Mouse (Mus musculus): ENCODE measurements around the gene Mapk12. TPM values are rescaled to one million over a fixed set of nuclear protein-coding genes. Genes with fewer than 3 reads are reported as not detected.

Mapk12 gene
- total RNA-seq, 1 experiment = 8.1 TPM

DNA sequence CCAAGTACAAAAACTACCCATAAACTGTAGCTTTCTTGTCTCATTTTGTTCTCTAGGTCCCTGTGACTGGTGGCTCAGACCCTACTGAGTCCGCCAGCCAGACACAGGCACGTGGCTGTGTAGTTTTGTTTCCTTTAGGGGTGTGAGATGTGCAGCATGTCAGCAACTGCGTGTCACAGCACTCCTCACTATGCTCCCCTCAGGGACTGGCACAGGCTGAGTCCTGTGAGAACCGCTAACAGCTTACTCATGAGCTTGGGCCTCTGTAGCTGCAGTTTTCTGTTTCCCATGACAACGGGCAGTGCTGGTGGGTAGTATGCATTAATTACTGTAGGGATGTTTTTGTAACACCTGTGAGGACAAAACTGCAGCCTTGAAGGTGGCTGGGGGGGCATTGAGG lies 48.3 kb downstream of the Mapk12 start:
- in situ Hi-C loops (cut with MboI; ENCODE audit: low sequenced_read_pairs in 2 of 2, unreplicated experiment in 2 of 2) = no loop called here
- Histone ChIP-seq H3K27ac (ENCODE audit: insufficient read depth, low read depth, low read length, poor library complexity, severe bottlenecking) (no peak overlapping the region), H3K9me3 (ENCODE audit: control insufficient read depth, insufficient read depth, low read depth, low read length) (no peaks in the 10 kb centered on the region), H3K4me1 (ENCODE audit: control insufficient read depth in 2 of 2, insufficient read depth in 2 of 2, low read length in 2 of 2, poor library complexity in 1 of 2) (peaks cover 2 to 3% of the 10 kb centered on the region in 2 experiments; a peak in 1 of 4 replicates), H3K9ac (ENCODE audit: insufficient read depth, low read depth, low read length, poor library complexity, severe bottlenecking) (no peak overlapping the region), H3K4me3 (ENCODE audit: insufficient read depth in 1 of 2, low read depth in 1 of 2, low read length in 2 of 2, poor library complexity in 1 of 2, severe bottlenecking in 1 of 2) (no peak overlapping the region), H3K36me3 (ENCODE audit: control insufficient read depth, insufficient read depth, low read length, poor library complexity, severe bottlenecking) (peaks cover 5% of the 10 kb centered on the region; the same call in 1 of the 2 replicates)
- TF ChIP-seq HCFC1 (IDR thresholded peaks at IDR 0.05; ENCODE audit: borderline replicate concordance, insufficient read depth, low read length) = no peak
- DNase-seq (ENCODE audit: low read depth, low spot score) = no peak

DNA sequence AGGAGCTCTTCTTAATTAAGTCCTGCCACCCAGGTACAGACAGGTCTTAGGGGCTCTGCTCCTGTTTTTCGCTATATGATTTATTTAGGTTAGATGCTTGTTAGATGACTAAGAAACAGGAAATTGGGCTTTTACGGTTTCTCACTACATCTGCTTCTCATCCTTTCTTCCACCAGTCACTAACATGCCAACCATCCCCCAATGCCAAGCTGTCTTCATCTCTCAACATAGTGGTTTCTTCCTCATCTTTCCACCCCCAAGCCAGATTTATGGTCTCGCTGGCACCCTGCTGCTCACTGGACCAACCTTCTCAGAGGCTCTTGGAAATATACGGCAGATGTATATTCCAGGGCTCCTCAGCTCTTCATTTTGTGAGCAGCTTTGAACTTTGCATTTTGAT lies 49.8 kb downstream of the Mapk12 start:
- DNase-seq (ENCODE audit: low read depth, low spot score) = no peak
- Histone ChIP-seq H3K36me3 (ENCODE audit: control insufficient read depth, insufficient read depth, low read length, poor library complexity, severe bottlenecking) (peaks cover 6% of the 10 kb centered on the region; the same call in 1 of the 2 replicates), H3K27ac (ENCODE audit: insufficient read depth, low read depth, low read length, poor library complexity, severe bottlenecking) (no peak overlapping the region), H3K9me3 (ENCODE audit: control insufficient read depth, insufficient read depth, low read depth, low read length) (no peaks in the 10 kb centered on the region), H3K9ac (ENCODE audit: insufficient read depth, low read depth, low read length, poor library complexity, severe bottlenecking) (no peak overlapping the region), H3K4me3 (ENCODE audit: insufficient read depth in 1 of 2, low read depth in 1 of 2, low read length in 2 of 2, poor library complexity in 1 of 2, severe bottlenecking in 1 of 2) (no peak overlapping the region), H3K4me1 (ENCODE audit: control insufficient read depth in 2 of 2, insufficient read depth in 2 of 2, low read length in 2 of 2, poor library complexity in 1 of 2) (peaks cover 2 to 3% of the 10 kb centered on the region in 2 experiments; a peak in 1 of 4 replicates)
- no peak for TF ChIP-seq CHD2 (IDR thresholded peaks at IDR 0.05; ENCODE audit: low read depth, low read length)
- TF ChIP-seq ZNF384 (IDR thresholded peaks at IDR 0.05; ENCODE audit: low read depth, low read length) = no peak
- no peak for TF ChIP-seq HCFC1 (IDR thresholded peaks at IDR 0.05; ENCODE audit: borderline replicate concordance, insufficient read depth, low read length)
- TF ChIP-seq MAFK (IDR thresholded peaks at IDR 0.05; ENCODE audit: insufficient read depth, low read depth, low read length) = no peak
- no peak for TF ChIP-seq ZC3H11A (IDR thresholded peaks at IDR 0.05; ENCODE audit: borderline replicate concordance, low read depth, low read length)
- in situ Hi-C loops (cut with MboI; ENCODE audit: low sequenced_read_pairs in 2 of 2, unreplicated experiment in 2 of 2) = no loop called here

DNA sequence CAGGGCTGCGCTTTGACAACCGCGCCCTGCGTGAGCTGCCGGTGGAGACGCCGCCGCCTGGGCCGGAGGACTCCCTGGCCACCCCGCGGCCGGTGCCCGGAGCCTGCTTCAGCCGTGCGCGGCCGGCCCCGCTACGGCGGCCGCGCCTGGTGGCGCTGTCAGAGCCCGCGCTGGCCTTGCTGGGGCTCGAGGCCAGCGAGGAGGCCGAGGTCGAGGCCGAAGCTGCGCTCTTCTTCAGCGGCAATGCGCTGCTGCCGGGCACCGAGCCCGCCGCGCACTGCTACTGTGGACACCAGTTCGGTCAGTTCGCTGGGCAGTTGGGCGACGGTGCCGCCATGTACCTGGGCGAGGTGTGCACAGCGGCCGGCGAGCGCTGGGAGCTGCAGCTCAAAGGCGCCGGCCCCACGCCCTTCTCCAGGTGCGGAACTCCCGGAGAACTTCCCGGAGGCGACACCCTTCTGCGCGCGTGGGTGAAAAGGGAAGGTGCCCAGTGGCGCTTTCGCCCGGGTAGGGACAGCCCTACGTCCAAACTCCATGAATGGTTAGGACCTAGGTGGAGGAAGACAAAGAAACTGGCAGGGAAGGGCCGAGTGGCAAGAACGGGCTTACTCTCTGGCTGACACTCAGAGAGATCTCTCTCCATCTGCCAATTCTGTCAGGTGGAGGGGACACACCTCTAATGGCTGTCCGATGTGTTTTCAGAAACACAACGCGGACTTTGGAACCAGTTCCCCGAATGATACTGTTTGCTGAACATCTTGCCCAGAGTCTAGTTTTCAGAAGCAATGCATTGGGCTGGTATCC lies 51.1 kb downstream of the Mapk12 start:
- peak overlapping the region; percentile 82 for H3K9ac ChIP-seq (ENCODE audit: insufficient read depth, low read depth, low read length, poor library complexity, severe bottlenecking)
- no peak for DNase-seq (ENCODE audit: low read depth, low spot score)
- TF ChIP-seq HCFC1 (IDR thresholded peaks at IDR 0.05; ENCODE audit: borderline replicate concordance, insufficient read depth, low read length) (no peak), MAFK (IDR thresholded peaks at IDR 0.05; ENCODE audit: insufficient read depth, low read depth, low read length) (no peak), ZC3H11A (IDR thresholded peaks at IDR 0.05; ENCODE audit: borderline replicate concordance, low read depth, low read length) (no peak), ZNF384 (IDR thresholded peaks at IDR 0.05; ENCODE audit: low read depth, low read length) (no peak), CHD2 (IDR thresholded peaks at IDR 0.05; ENCODE audit: low read depth, low read length) (no peak)
- in situ Hi-C loops (cut with MboI; ENCODE audit: low sequenced_read_pairs in 2 of 2, unreplicated experiment in 2 of 2) = no loop called here
- H3K4me3 ChIP-seq (ENCODE audit: insufficient read depth in 1 of 2, low read depth in 1 of 2, low read length in 2 of 2, poor library complexity in 1 of 2, severe bottlenecking in 1 of 2) = peak overlapping the region; percentile 74 to 78
- no peak overlapping the region for H3K27ac ChIP-seq (ENCODE audit: insufficient read depth, low read depth, low read length, poor library complexity, severe bottlenecking)
- peaks cover 12% of the 10 kb centered on the region; the same call in 1 of the 2 replicates for H3K36me3 ChIP-seq (ENCODE audit: control insufficient read depth, insufficient read depth, low read length, poor library complexity, severe bottlenecking)
- peaks cover 2 to 3% of the 10 kb centered on the region in 2 experiments; a peak in 1 of 4 replicates for H3K4me1 ChIP-seq (ENCODE audit: control insufficient read depth in 2 of 2, insufficient read depth in 2 of 2, low read length in 2 of 2, poor library complexity in 1 of 2)
- no peaks in the 10 kb centered on the region for H3K9me3 ChIP-seq (ENCODE audit: control insufficient read depth, insufficient read depth, low read depth, low read length)

DNA sequence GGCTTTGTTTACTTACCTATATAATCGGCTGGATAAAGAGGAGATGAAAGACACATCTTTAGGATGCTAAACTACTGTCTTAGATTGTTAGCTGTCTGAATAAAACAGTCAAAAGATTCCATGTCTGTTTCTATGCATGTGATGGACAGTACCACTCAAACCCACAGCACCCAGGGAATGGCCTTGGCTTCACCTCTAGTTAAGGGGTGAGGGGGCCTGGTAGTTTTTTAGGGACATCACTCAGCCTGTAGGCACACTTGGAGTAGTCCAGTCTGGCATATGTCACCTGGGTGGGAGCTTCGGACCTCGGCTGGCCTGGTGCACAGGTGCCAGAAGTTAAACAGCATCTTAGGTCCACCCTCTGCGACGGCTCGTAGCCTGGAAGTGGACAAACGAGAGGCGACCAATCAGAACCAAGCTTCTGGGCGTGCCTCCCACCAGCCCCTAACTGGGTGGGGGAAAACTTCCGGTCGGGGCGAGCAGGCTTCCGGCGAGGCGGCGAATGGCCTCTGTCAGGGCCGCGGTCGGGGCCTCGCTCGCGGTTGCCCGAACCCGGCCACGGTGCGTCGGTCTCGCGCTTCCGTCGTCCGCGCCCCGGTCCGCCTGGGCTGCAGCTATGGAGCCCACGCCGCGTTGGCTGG lies 51.8 kb downstream of the Mapk12 start, which contains the start of gene Selenoo:
Gene Selenoo (plus strand): TSS at position 478 of the 641 bp plus-strand sequence.
- no peaks in the 10 kb centered on the region for H3K9me3 ChIP-seq (ENCODE audit: control insufficient read depth, insufficient read depth, low read depth, low read length)
- in situ Hi-C loops (cut with MboI; ENCODE audit: low sequenced_read_pairs in 2 of 2, unreplicated experiment in 2 of 2) = no loop called here
- TF ChIP-seq ZNF384 (IDR thresholded peaks at IDR 0.05; ENCODE audit: low read depth, low read length) (no peak), MAFK (IDR thresholded peaks at IDR 0.05; ENCODE audit: insufficient read depth, low read depth, low read length) (no peak), ZC3H11A (IDR thresholded peaks at IDR 0.05; ENCODE audit: borderline replicate concordance, low read depth, low read length) (no peak), HCFC1 (IDR thresholded peaks at IDR 0.05; ENCODE audit: borderline replicate concordance, insufficient read depth, low read length) (no peak), CHD2 (IDR thresholded peaks at IDR 0.05; ENCODE audit: low read depth, low read length) (no peak)
- peak; percentile 47 for DNase-seq (ENCODE audit: low read depth, low spot score)
- peak within 1 kb of the TSS; percentile 82 for H3K9ac ChIP-seq (ENCODE audit: insufficient read depth, low read depth, low read length, poor library complexity, severe bottlenecking)
- peaks cover 15% of the 10 kb centered on the region; the same call in 1 of the 2 replicates for H3K36me3 ChIP-seq (ENCODE audit: control insufficient read depth, insufficient read depth, low read length, poor library complexity, severe bottlenecking)
- no peak within 1 kb of the TSS for H3K27ac ChIP-seq (ENCODE audit: insufficient read depth, low read depth, low read length, poor library complexity, severe bottlenecking)
- H3K4me3 ChIP-seq (ENCODE audit: insufficient read depth in 1 of 2, low read depth in 1 of 2, low read length in 2 of 2, poor library complexity in 1 of 2, severe bottlenecking in 1 of 2) = peak within 1 kb of the TSS; percentile 74 to 78
- peaks cover 2 to 3% of the 10 kb centered on the region in 2 experiments; a peak in 1 of 4 replicates for H3K4me1 ChIP-seq (ENCODE audit: control insufficient read depth in 2 of 2, insufficient read depth in 2 of 2, low read length in 2 of 2, poor library complexity in 1 of 2)
